Mouse (Mus musculus) hematopoietic multipotent progenitor cell, adult 10-12 weeks (in vitro differentiated cells): ENCODE measurements around the gene Larp1b. TPM values are rescaled to one million over a fixed set of nuclear protein-coding genes. Genes with fewer than 3 reads are reported as not detected.

ENCODE experiments used
- polyA plus RNA-seq: library from polyadenylated mRNA; stranded (reverse); fragments of >175 nt; gene quantifications from 2 replicates; pipeline ENCODE4 v1.2.3, GENCODE M21; 2012; ENCODE audit warnings: low replicate concordance

The Larp1b gene
- polyA plus RNA-seq, result 9.9 and 14.4 TPM in 2 replicates

DNA sequence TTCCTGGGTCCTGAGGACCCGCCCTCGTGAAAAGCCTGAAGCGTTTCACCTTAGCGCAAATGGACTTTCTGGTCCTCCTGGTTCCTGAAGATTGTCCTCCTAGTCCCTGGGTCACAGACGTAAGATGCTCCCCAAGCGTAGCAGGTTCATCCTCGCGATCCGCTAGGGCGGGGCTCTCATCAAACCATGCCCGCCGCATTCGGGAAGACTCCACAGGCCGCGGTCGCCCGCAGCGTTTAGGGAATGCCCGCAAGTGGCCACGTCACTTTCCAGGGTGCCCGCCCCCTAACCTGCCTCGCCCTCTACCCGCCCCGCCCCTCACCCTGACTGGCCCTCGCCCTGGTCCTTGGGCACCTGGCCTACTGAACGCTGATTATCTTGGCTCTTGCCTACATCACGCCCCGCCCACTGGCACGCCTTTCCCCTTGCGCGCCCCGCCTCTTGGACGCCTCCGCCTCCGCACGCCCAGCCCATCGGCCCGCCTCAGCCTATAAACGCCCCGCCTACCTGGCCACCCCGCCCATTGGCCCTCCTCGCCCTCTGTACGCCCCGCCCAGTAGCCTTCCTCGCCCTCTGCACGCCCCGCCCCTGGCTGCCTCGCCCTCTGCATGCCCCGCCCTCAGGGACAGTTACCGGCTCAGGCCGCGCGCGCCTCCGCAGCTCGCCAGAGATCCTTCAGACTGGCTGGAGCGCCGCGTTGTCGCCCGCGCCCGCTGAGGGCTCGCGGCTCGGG, at the start of gene Larp1b:
Gene Larp1b (plus strand): TSS at position 659 of the 733 bp plus-strand sequence.

DNA sequence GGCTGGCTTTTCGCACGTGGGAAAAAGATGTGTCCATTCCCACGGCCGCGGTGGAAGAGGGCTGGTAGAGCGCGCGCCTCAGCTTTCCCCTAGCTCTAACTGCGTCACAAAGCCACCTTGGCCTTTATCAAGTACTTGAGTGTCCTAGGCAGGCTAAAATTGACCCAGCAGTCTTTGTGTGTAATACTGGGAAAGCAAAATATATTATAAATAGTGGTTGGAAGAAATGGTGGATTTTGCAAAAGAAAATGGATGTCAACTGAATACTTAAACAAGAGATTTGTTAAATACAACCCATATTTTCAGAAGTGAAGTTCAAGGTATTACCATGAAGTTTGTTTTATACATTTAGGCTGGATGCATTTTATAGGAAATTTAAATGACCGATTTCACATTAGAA, 47.2 kb upstream of the Larp1b start, which contains the start of gene 1700034I23Rik:
Gene 1700034I23Rik (minus strand): TSS at position 101 of the 400 bp plus-strand sequence.

DNA sequence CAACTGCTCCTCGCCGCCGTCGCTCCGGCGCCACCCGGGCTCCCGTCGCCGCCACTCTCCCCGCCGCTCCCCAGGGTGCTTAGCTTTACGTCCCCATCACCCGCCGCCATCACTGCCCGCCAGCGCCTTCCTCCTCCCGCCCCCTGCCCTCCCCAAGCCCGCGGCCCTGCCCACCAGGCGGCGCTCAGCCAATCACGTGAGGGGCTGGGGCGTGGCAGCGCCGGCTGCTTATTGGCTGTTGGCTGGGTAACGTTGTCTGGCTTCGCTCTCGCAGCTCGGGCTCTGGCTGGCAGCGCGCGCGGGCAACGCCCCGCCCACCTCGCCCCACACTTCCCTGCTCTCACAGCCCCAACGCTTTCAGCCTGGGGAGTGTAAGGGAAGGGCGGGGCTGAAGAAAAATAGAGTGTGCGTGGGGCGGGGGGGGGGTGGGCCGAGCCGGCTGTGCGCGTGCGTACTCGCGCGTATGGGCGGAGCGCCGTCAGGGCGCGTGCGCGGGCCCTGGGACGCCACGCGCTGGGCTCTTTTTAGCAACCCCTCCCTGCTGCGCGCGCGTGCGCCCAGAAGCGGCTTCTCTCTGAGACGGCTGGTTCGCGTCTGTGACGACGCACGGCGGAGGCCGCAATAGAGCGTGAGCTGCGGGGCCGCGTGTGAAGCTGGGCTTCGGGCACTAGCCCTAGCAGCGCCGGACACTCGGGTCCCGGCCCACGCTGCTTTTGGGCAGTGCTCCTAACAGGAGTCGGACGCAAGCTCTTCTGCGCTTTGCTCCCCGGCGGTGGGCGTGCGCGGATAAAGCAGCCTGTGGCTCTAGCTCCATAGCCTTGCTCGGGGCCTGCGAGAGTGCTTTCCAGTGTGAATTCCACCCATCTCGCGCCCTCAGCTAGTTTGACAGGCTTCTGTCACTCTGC, 133.5 kb downstream of the Larp1b start, which contains the start of gene Pgrmc2:
Gene Pgrmc2 (minus strand): TSS at position 162 of the 905 bp plus-strand sequence.

Other genes with a start within 250 kb of the Larp1b start
- 0.06 TPM in 1 of 2 replicates, not detected in the other for gene Slc25a31, start 241.0 kb upstream of the Larp1b start, polyA plus RNA-seq
- gene Hspa4l, start 205.3 kb upstream of the Larp1b start, polyA plus RNA-seq, result 3.4 and 3.9 TPM in 2 replicates
- 3.1 and 3.6 TPM in 2 replicates for gene Plk4, start 149.8 kb upstream of the Larp1b start, polyA plus RNA-seq
- gene Mfsd8, start 102.9 kb upstream of the Larp1b start, polyA plus RNA-seq, result 3.0 and 5.9 TPM in 2 replicates
- 0.49 and 2.6 TPM in 2 replicates for gene Abhd18, start 102.9 kb upstream of the Larp1b start, polyA plus RNA-seq
- gene 1700034I23Rik, start 47.3 kb upstream of the Larp1b start, polyA plus RNA-seq, result not detected in 2 replicates
- 9.3 and 15.2 TPM in 2 replicates for gene Pgrmc2, start 133.2 kb downstream of the Larp1b start, polyA plus RNA-seq